Mouse (Mus musculus): ENCODE measurements at regions not wholly inside any gene's neighbourhood (a gene's known extent, or its start where the extent isn't known, plus 50 kb on each side); places are given as distances from the start of the nearest gene placed in this dataset. TPM values are rescaled to one million over a fixed set of nuclear protein-coding genes. Genes with fewer than 3 reads are reported as not detected.
"Not testable (repeated sequence)": the region's sequence is repeated elsewhere in the genome, so short reads cannot be mapped to it uniquely, and the experiment has no call there.

GRCm38 (mm10) chr11:16670282-16670681 is 81.7 kb upstream of the Egfr start:
- WGBS = 66% methylated on average over 1 of the region's 1 CpGs
- Histone ChIP-seq H3K9ac (ENCODE audit: low read length) (no peak overlapping the region), H3K4me1 (ENCODE audit: control insufficient read depth, insufficient read depth, low read length) (no peaks in the 10 kb centered on the region), H3K27ac (ENCODE audit: low read depth, low read length) (no peak overlapping the region), H3K27me3 (ENCODE audit: control insufficient read depth, insufficient read depth, low read length) (no peaks in the 10 kb centered on the region), H3K36me3 (ENCODE audit: control insufficient read depth, insufficient read depth, low read length) (no peaks in the 10 kb centered on the region), H3K4me2 (ENCODE audit: low read depth) (no peak overlapping the region), H3K9me3 (ENCODE audit: control insufficient read depth, low read length) (no peaks in the 10 kb centered on the region), H3K4me3 (ENCODE audit: low read depth, low read length) (no peak overlapping the region)
- DNase-seq (ENCODE audit: low spot score) = no peak
- ATAC-seq (ENCODE audit: insufficient read depth, low FRiP score, low TSS enrichment) = no peak

- not testable (repeated sequence) for H3K9ac ChIP-seq (ENCODE audit: low read length); DNase-seq (ENCODE audit: low spot score); H3K27me3 ChIP-seq (ENCODE audit: control insufficient read depth, insufficient read depth, low read length); H3K4me2 ChIP-seq (ENCODE audit: low read depth); H3K36me3 ChIP-seq (ENCODE audit: control insufficient read depth, insufficient read depth, low read length); H3K4me3 ChIP-seq (ENCODE audit: low read depth, low read length); H3K4me1 ChIP-seq (ENCODE audit: control insufficient read depth, insufficient read depth, low read length); ATAC-seq (ENCODE audit: insufficient read depth, low FRiP score, low TSS enrichment); H3K9me3 ChIP-seq (ENCODE audit: control insufficient read depth, low read length); H3K27ac ChIP-seq (ENCODE audit: low read depth, low read length)
- whole genome bisulfite sequencing = 5% methylated on average over 1 of the region's 1 CpGs
Observed at GRCm38 (mm10) chr11:16675951-16676350, 76.1 kb upstream of the Egfr start.

GRCm38 (mm10) chr11:16683538-16683937 is 68.5 kb upstream of the Egfr start:
- Histone ChIP-seq H3K4me2 (ENCODE audit: low read depth) (no peak overlapping the region), H3K36me3 (ENCODE audit: control insufficient read depth, insufficient read depth, low read length) (no peaks in the 10 kb centered on the region), H3K9me3 (ENCODE audit: control insufficient read depth, low read length) (no peaks in the 10 kb centered on the region), H3K4me3 (ENCODE audit: low read depth, low read length) (no peak overlapping the region), H3K27ac (ENCODE audit: low read depth, low read length) (no peak overlapping the region), H3K9ac (ENCODE audit: low read length) (no peak overlapping the region), H3K27me3 (ENCODE audit: control insufficient read depth, insufficient read depth, low read length) (no peaks in the 10 kb centered on the region), H3K4me1 (ENCODE audit: control insufficient read depth, insufficient read depth, low read length) (no peaks in the 10 kb centered on the region)
- DNase-seq (ENCODE audit: low spot score) (no peak), ATAC-seq (ENCODE audit: insufficient read depth, low FRiP score, low TSS enrichment) (no peak)
- 93% methylated on average over 1 of the region's 1 CpGs for WGBS

- no peaks in the 10 kb centered on the region for H3K27me3 ChIP-seq (ENCODE audit: control insufficient read depth, insufficient read depth, low read length)
- H3K4me3 ChIP-seq (ENCODE audit: low read depth, low read length) = no peak overlapping the region
- DNase-seq (ENCODE audit: low spot score) = no peak
- no peaks in the 10 kb centered on the region for H3K9me3 ChIP-seq (ENCODE audit: control insufficient read depth, low read length)
- 86% methylated on average over 1 of the region's 1 CpGs for WGBS
- no peak overlapping the region for H3K27ac ChIP-seq (ENCODE audit: low read depth, low read length)
- no peak overlapping the region for H3K4me2 ChIP-seq (ENCODE audit: low read depth)
- H3K4me1 ChIP-seq (ENCODE audit: control insufficient read depth, insufficient read depth, low read length) = no peaks in the 10 kb centered on the region
- no peak overlapping the region for H3K9ac ChIP-seq (ENCODE audit: low read length)
- ATAC-seq (ENCODE audit: insufficient read depth, low FRiP score, low TSS enrichment) = no peak
- H3K36me3 ChIP-seq (ENCODE audit: control insufficient read depth, insufficient read depth, low read length) = no peaks in the 10 kb centered on the region
Observed at GRCm38 (mm10) chr11:16695596-16695995, 56.4 kb upstream of the Egfr start.

GRCm38 (mm10) chr11:16696787-16697186 is 55.2 kb upstream of the Egfr start:
- no peak for ATAC-seq (ENCODE audit: insufficient read depth, low FRiP score, low TSS enrichment)
- Histone ChIP-seq H3K27ac (ENCODE audit: low read depth, low read length) (no peak overlapping the region), H3K36me3 (ENCODE audit: control insufficient read depth, insufficient read depth, low read length) (no peaks in the 10 kb centered on the region), H3K4me3 (ENCODE audit: low read depth, low read length) (no peak overlapping the region), H3K9me3 (ENCODE audit: control insufficient read depth, low read length) (no peaks in the 10 kb centered on the region), H3K4me1 (ENCODE audit: control insufficient read depth, insufficient read depth, low read length) (no peaks in the 10 kb centered on the region), H3K9ac (ENCODE audit: low read length) (no peak overlapping the region), H3K4me2 (ENCODE audit: low read depth) (no peak overlapping the region), H3K27me3 (ENCODE audit: control insufficient read depth, insufficient read depth, low read length) (no peaks in the 10 kb centered on the region)
- no peak for DNase-seq (ENCODE audit: low spot score)
- 82% methylated on average over 2 of the region's 2 CpGs for WGBS

- H3K4me3 ChIP-seq (ENCODE audit: low read depth, low read length) = no peak overlapping the region
- H3K27me3 ChIP-seq (ENCODE audit: control insufficient read depth, insufficient read depth, low read length) = no peaks in the 10 kb centered on the region
- 94% methylated on average over 4 of the region's 4 CpGs for WGBS
- H3K4me1 ChIP-seq (ENCODE audit: control insufficient read depth, insufficient read depth, low read length) = no peaks in the 10 kb centered on the region
- no peaks in the 10 kb centered on the region for H3K36me3 ChIP-seq (ENCODE audit: control insufficient read depth, insufficient read depth, low read length)
- no peak overlapping the region for H3K27ac ChIP-seq (ENCODE audit: low read depth, low read length)
- H3K9ac ChIP-seq (ENCODE audit: low read length) = no peak overlapping the region
- no peaks in the 10 kb centered on the region for H3K9me3 ChIP-seq (ENCODE audit: control insufficient read depth, low read length)
- ATAC-seq (ENCODE audit: insufficient read depth, low FRiP score, low TSS enrichment) = no peak
- DNase-seq (ENCODE audit: low spot score) = no peak
- H3K4me2 ChIP-seq (ENCODE audit: low read depth) = no peak overlapping the region
Observed at GRCm38 (mm10) chr11:16701826-16702225, 50.2 kb upstream of the Egfr start.

Small RNA genes lying in the stretch of these regions (microRNA-seq; reads per million reads assigned to microRNA genes)
- gene Gm24714 = not detected

All from neural tube, embryonic 11.5 days (tissue).